13 mouse cellular contexts compared by ENCODE assay signal in genomic region chr6:47272606-47273575, GRCm38 (mm10).
A peak's percentile ranks its signal among the peaks of the same experiment; 100 is the strongest.
DNase-seq lines count a peak whose midpoint lies in the region; ATAC-seq and TF ChIP-seq lines count a peak whose summit lies in the region.
"Had no signal": no experiment of that assay in that cellular context is flagged by ENCODE, and none has a peak within 500 bp of the region (broad histone marks: within the 10 kb centered on the region; RNA-seq: fewer than 3 reads in every experiment).

No protein-coding gene starts in this region.

- H3K4me2 ChIP-seq in midbrain, embryonic 14.5 days (ENCODE audit: low read length): 0 out of 2 replicates have a peak overlapping the region, but pooled peaks have one; percentile 11
- H3K4me2 ChIP-seq: kidney, embryonic 15.5 days; limb, embryonic 13.5 days had no signal

- peak; percentile 66 for ATAC-seq in midbrain, embryonic 14.5 days (ENCODE audit: low FRiP score, low TSS enrichment)

- H3K27me3 ChIP-seq in hindbrain, embryonic 10.5 days (ENCODE audit: insufficient read depth, poor library complexity, severe bottlenecking): peaks cover 40% of the 10 kb centered on the region
- no peaks in the 10 kb centered on the region for H3K27me3 ChIP-seq in midbrain, embryonic 14.5 days (ENCODE audit: control insufficient read depth, insufficient read depth, low read length)
- H3K27me3 ChIP-seq: kidney, embryonic 15.5 days; limb, embryonic 13.5 days had no signal

- no peak for TF ChIP-seq POLR2A in brain, embryonic 14.5 days (IDR thresholded peaks at IDR 0.05; ENCODE audit: borderline replicate concordance, extremely low read depth, insufficient read depth, insufficient read length, poor library complexity, severe bottlenecking)

- 43% methylated on average over 8 of the region's 8 CpGs for WGBS in hindbrain, embryonic 10.5 days
- WGBS in midbrain, embryonic 14.5 days: 30% methylated on average over 8 of the region's 8 CpGs

- H3K4me3 ChIP-seq in hindbrain, embryonic 10.5 days: no peak overlapping the region
- no peak overlapping the region for H3K4me3 ChIP-seq in midbrain, embryonic 14.5 days (replicated peaks; ENCODE audit: low read depth, low read length)
- H3K4me3 ChIP-seq: kidney, embryonic 15.5 days; limb, embryonic 13.5 days had no signal

- no peaks in the 10 kb centered on the region for H3K9me3 ChIP-seq in hindbrain, embryonic 10.5 days
- H3K9me3 ChIP-seq in midbrain, embryonic 14.5 days (ENCODE audit: control insufficient read depth, low read length): no peaks in the 10 kb centered on the region
- H3K9me3 ChIP-seq: kidney, embryonic 15.5 days; limb, embryonic 13.5 days had no signal

- peak overlapping the region; percentile 10; the same call in 1 of the 2 replicates for H3K9ac ChIP-seq in midbrain, embryonic 14.5 days (replicated peaks; ENCODE audit: low read length)
- H3K9ac ChIP-seq: kidney, embryonic 15.5 days; limb, embryonic 13.5 days had no signal

- no peaks in the 10 kb centered on the region for H3K36me3 ChIP-seq in hindbrain, embryonic 10.5 days
- peaks cover 7% of the 10 kb centered on the region; the same call in 1 of the 2 replicates for H3K36me3 ChIP-seq in midbrain, embryonic 14.5 days (ENCODE audit: control insufficient read depth, insufficient read depth, low read length)
- H3K36me3 ChIP-seq: kidney, embryonic 15.5 days; limb, embryonic 13.5 days had no signal

- no peak for TF ChIP-seq CTCF in brain, embryonic 14.5 days (IDR thresholded peaks at IDR 0.05; ENCODE audit: borderline replicate concordance, extremely low read depth, insufficient read depth, insufficient read length)

- H3K27ac ChIP-seq in hindbrain, embryonic 10.5 days: peak overlapping the region; percentile 59
- H3K27ac ChIP-seq in midbrain, embryonic 14.5 days (replicated peaks; ENCODE audit: low read depth, low read length): peak overlapping the region; percentile 74
- H3K27ac ChIP-seq: kidney, embryonic 15.5 days; limb, embryonic 13.5 days had no signal

- DNase-seq in embryo, embryonic 11 days: peak; percentile 21
- no peak for DNase-seq in embryo, embryonic 9.5 days (ENCODE audit: extremely low spot score)
- DNase-seq in brain, embryonic 14.5 days (ENCODE audit: low read depth): peak; percentile 86
- peak; percentile 30 for DNase-seq in hindbrain, embryonic 10.5 days (ENCODE audit: low spot score)
- peak; percentile 58 for DNase-seq in midbrain, embryonic 14.5 days
- no peak for DNase-seq in urinary bladder, postnatal 36 days (ENCODE audit: low spot score in 2 of 2)
- DNase-seq in gastrocnemius, postnatal 25 days: no peak
- DNase-seq in frontal cortex, adult 2 months (ENCODE audit: extremely low spot score in 1 of 2, low spot score in 1 of 2): no peak
- DNase-seq: heart, postnatal 10 days; layer of hippocampus, postnatal 36 days; lung, adult 2 months had no signal

- H3K4me1 ChIP-seq in hindbrain, embryonic 10.5 days (replicated peaks): peaks cover 32% of the 10 kb centered on the region
- H3K4me1 ChIP-seq in midbrain, embryonic 14.5 days (ENCODE audit: control insufficient read depth, insufficient read depth, low read length): peaks cover 11% of the 10 kb centered on the region

Comparison
In these comparisons a context has a peak if more than half of its experiments do, and no peak if none do; other contexts are left out.
1. DNase-seq: peak in embryo, embryonic 11 days (single experiment), brain, embryonic 14.5 days (single experiment), hindbrain, embryonic 10.5 days (single experiment) and midbrain, embryonic 14.5 days (single experiment); none in embryo, embryonic 9.5 days (single experiment), urinary bladder, postnatal 36 days (0 of 2), gastrocnemius, postnatal 25 days (single experiment) and frontal cortex, adult 2 months (0 of 2).